Mouse (Mus musculus) cerebellum, adult 18-20 months (tissue): ENCODE measurements around the gene Srrd.

Experiments used
- DNase-seq, 2 experiments: peaks; one replicate each; pipeline ENCODE4 v3.0.0; 2021

Gene Srrd

GRCm38 (mm10) chr5:112342463-112343204 lies at the start of gene Srrd, which contains the start of gene Hps4:
Gene Srrd, minus strand, starts transcription at chr5:112343040.
Gene Hps4, plus strand, starts transcription at chr5:112343083.
- DNase-seq, result peak; percentile 83 to 95

GRCm38 (mm10) chr5:112391676-112392323 lies 49.0 kb upstream of the Srrd start:
- peak; percentile 35 to 48 for DNase-seq

GRCm38 (mm10) chr5:112391002-112391401 lies 48.2 kb upstream of the Srrd start:
- DNase-seq, result no peak

- no peak for DNase-seq
Measured at GRCm38 (mm10) chr5:112389352-112389751, 46.5 kb upstream of the Srrd start.

- no peak for DNase-seq
Measured at GRCm38 (mm10) chr5:112385973-112386372, 43.1 kb upstream of the Srrd start.

GRCm38 (mm10) chr5:112384805-112385472 lies 42.1 kb upstream of the Srrd start:
- no peak for DNase-seq

- peak; percentile 46 to 55 for DNase-seq
Measured at GRCm38 (mm10) chr5:112382641-112383330, 39.9 kb upstream of the Srrd start.

- DNase-seq, result no peak
Measured at GRCm38 (mm10) chr5:112382042-112382441, 39.2 kb upstream of the Srrd start.

- no peak for DNase-seq
Measured at GRCm38 (mm10) chr5:112381154-112381553, 38.3 kb upstream of the Srrd start.

GRCm38 (mm10) chr5:112378716-112379115 lies 35.9 kb upstream of the Srrd start:
- DNase-seq, result no peak

- DNase-seq, result no peak
Measured at GRCm38 (mm10) chr5:112377380-112377779, 34.5 kb upstream of the Srrd start.

GRCm38 (mm10) chr5:112376111-112376510 lies 33.3 kb upstream of the Srrd start:
- no peak for DNase-seq

GRCm38 (mm10) chr5:112371933-112372332 lies 29.1 kb upstream of the Srrd start:
- peak; percentile 60 to 76 for DNase-seq

GRCm38 (mm10) chr5:112370236-112370813 lies 27.5 kb upstream of the Srrd start:
- DNase-seq, result peak; percentile 31 to 51

- DNase-seq, result no peak
Measured at GRCm38 (mm10) chr5:112369326-112369725, 26.5 kb upstream of the Srrd start.

GRCm38 (mm10) chr5:112368666-112369065 lies 25.8 kb upstream of the Srrd start:
- DNase-seq, result peak; percentile 90 to 96

- DNase-seq, result no peak
Measured at GRCm38 (mm10) chr5:112367929-112368328, 25.1 kb upstream of the Srrd start.

GRCm38 (mm10) chr5:112367338-112367737 lies 24.5 kb upstream of the Srrd start:
- DNase-seq, result no peak

GRCm38 (mm10) chr5:112366879-112367278 lies 24.0 kb upstream of the Srrd start:
- no peak for DNase-seq

- DNase-seq, result no peak
Measured at GRCm38 (mm10) chr5:112364184-112364797, 21.5 kb upstream of the Srrd start.

- no peak for DNase-seq
Measured at GRCm38 (mm10) chr5:112360077-112360476, 17.2 kb upstream of the Srrd start.

- no peak for DNase-seq
Measured at GRCm38 (mm10) chr5:112359520-112359919, 16.7 kb upstream of the Srrd start.
